Mouse (Mus musculus) E14TG2a.4 (cell line): ENCODE measurements around the gene Armcx3.

Source experiments
- CTCF ChIP-seq: conservative IDR thresholded peaks from 2 replicates; pipeline ENCODE4 v1.5.1; 2014; ENCODE audit warnings: low read length
- NANOG ChIP-seq: IDR thresholded peaks from 2 replicates; pipeline ENCODE4 v1.6.1; 2014; ENCODE audit warnings: borderline replicate concordance, low read length, mixed read lengths
- POU5F1 ChIP-seq: IDR thresholded peaks from 2 replicates; pipeline ENCODE4 v1.6.1; 2014; ENCODE audit warnings: low read length, borderline replicate concordance

DNA sequence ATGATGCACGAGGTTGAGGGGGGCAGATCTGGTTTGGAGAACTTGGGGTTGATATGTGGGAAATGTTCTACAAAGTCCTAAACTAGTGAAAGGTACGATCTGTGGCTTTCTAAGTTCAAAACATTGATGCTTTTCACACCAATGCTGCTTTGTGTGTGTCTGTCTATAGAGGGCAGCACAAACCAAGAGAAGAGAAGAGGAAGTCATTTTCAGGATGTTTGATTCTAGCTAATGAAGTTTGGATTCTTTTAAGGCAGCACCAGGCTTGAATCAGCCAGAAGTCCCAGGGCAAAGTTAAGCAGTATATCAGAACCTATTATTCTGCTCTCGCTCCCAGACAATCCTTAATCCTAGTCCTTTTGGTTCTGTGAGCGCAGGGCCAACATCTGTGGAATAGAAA lies 26.6 kb upstream of the Armcx3 start:
- TF ChIP-seq CTCF (peak; percentile 31), NANOG (no peak), POU5F1 (no peak)
